Mouse (Mus musculus) left cerebral cortex, postnatal 14 days (tissue): ENCODE data around the gene Hoxb2. TPM values are rescaled to one million over a fixed set of nuclear protein-coding genes. Genes with fewer than 3 reads are reported as not detected.

Source experiments
- DNase-seq, 2 experiments: peaks; one replicate each; pipeline ENCODE4 v3.0.0; 2021 to 2022; ENCODE audit warnings: low spot score in 2 of 2, mixed read lengths in 1 of 2
- intact Hi-C: fragments of 180-260 bp; cut with DNase I; formaldehyde crosslinking; loops from one replicate; pipeline ENCODE4 v1.15.1; 2025
- total RNA-seq, 2 experiments: library from RNA; stranded (reverse); gene quantifications; 2 replicates each; pipeline ENCODE4 v1.2.3; 2021

Gene Hoxb2
- total RNA-seq, 2 experiments from 2014 or later = not detected

DNA sequence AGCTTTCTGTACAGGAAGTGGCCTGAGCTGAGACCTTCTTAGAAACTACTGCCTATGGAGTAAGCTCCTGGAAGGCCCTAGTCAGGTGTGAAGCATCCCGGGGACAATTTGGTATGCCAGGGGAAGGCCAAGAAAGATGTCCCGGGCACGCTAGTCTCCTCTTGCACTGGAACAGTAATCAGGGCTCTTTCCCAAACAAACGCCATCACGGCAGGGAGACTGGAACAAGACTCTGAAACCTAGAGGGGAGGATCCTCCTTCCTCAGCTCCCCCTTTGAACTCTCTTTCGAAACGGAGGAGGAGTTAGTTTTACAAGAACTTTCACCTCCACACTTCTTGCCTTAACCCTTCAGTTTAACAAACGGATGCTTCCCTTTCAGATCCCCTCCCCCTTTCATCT lies 18.2 kb upstream of the Hoxb2 start:
- DNase-seq = no peak
- intact Hi-C loops = loop anchor here (10.0 kb wide), 1 partner anchor 137 kb away; the partner anchor contains the start of gene Hoxb13

DNA sequence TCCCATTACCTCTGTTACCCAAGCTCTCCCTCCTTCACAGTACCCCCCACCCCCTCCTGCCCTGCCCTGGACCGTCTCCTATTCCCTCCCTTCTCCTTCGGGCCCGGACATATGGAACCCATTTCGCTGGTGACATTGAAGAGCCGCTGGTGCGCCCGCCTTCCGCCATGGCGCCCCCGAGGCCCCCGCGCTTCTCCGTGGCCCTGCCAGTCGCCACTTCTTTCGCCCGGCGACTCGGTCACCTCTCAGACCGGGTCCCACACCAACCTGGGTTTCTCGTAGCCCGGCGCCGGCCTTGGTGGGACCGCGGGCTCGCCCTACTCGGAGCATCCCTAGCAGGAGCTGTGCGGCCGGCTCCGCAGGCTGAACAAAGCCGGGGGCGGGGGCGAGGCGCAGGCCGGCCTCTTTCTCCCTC lies 17.7 kb upstream of the Hoxb2 start:
- intact Hi-C loops = loop anchor here (10.0 kb wide), 1 partner anchor 138 kb away; the partner anchor contains the start of gene Hoxb13
- DNase-seq = no peak

DNA sequence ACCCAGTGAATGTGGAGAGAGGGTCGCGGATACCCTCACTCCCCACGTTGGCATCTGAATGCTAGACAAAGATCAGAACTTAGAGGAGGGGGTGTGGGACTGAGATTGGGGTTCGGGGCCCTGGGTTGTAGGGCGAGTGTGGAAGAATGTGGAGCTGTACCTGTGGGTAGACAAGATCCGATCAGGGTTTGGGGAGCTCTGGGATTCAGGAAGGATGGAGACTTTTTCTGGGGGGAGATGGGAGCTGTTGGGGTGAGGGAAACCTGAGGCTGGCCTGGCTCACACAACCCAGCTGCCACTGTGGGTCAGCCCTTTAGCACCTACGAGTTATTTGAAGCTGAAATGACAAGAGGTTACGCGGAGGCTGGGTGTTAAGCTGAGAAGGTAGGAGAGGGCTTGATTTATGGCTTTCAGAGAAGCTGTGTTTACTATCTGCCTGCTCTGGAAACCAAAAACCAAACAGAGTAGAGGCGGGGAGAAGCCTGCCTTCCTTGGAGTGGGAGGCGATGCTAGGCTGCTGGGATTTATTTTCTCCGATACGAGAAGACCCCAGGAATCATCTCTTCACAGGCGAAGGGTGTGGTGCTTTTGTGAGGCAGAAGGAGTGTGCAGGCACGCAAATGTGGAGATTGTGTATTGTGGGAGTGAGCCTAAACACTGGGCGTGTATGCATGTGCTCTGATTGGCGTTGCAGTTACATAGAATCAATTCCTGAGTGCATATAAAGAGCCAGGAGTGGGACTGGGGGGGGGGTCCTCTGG lies 16.9 kb upstream of the Hoxb2 start:
- DNase-seq = no peak
- intact Hi-C loops = loop anchor here (10.0 kb wide), 1 partner anchor 139 kb away; the partner anchor contains the start of gene Hoxb13

DNA sequence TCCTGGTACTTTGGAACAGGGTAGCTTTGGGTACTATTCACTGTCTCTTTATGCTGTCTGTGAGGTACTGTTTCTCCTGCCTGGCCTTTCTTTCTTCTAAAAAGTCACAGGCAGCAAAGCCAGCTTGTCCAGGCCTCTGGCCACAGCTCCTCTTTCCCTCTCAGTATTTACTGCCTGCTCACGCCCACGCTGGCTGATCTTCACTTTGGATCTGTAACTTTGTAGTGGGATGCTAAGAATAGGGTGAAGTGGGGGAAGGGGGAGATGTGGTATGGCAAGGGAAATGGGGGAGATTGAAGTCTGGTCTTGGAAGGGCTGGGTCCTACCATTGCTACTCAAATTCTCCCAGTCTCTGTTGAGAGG lies 16.3 kb upstream of the Hoxb2 start:
- intact Hi-C loops = loop anchor here (10.0 kb wide), 1 partner anchor 139 kb away; the partner anchor contains the start of gene Hoxb13
- DNase-seq = no peak

DNA sequence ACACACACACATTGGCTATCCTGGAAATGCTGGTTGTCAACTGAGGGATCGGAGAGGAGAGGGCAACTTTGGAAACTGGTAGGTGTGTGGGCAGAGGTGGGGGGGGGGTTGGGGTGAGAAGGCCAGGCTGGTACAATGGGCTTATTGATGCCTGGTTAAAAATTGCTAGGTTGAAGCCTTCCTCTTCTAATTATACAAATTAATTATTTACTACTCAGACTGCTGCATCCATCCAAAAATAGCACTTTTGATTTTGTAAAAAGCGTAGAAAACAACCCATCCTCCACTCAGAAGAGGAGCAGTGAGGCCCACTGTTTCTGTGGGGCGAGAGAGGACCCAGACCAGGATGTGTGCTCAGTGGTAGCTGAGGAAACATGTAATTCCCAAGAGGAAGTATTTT lies 15.3 kb upstream of the Hoxb2 start:
- intact Hi-C loops = loop anchor here (10.0 kb wide), 1 partner anchor 140 kb away; the partner anchor contains the start of gene Hoxb13
- no peak for DNase-seq

DNA sequence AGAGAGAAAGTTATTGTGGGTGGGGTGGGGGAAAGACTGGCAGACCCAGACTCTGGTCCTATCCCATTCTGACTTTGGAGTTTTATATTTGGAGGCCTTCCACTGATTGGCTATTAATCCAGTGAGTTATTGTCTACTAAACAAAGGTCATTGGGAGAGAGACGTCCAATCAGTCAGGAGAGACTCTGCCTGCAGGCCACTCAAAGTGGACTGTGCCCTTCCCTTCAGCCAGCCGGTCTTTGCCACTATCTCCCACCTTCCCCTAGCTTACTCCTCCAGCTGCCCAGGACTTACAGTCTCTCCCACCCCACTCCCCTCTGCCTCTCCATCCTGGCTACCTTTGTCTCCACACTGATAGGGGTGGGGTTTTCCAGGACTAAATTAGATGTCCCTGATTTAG lies 13.7 kb upstream of the Hoxb2 start:
- DNase-seq = no peak
- intact Hi-C loops = loop anchor here (10.0 kb wide), 1 partner anchor 142 kb away; the partner anchor contains the start of gene Hoxb13

DNA sequence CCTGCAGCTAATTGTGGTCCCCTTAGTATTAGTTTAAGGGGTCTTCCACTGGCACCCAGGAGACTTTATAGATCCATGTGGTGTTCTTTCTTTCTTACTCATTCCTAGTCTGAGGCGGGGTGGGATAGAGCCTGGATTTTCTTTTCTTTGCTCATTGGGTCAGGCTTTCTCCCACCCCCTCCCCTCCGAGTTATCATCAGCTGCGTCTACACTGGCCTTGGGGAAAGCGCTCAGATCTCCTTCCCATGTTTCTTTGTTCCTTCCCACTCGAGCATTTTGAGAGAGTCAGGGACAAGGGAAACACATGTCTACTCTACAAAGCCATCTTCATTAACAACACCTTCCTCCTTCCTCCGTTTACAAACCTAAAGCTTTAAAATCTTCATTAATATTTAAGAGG lies 13.3 kb upstream of the Hoxb2 start:
- intact Hi-C loops = loop anchor here (10.0 kb wide), 1 partner anchor 142 kb away; the partner anchor contains the start of gene Hoxb13
- DNase-seq = no peak

DNA sequence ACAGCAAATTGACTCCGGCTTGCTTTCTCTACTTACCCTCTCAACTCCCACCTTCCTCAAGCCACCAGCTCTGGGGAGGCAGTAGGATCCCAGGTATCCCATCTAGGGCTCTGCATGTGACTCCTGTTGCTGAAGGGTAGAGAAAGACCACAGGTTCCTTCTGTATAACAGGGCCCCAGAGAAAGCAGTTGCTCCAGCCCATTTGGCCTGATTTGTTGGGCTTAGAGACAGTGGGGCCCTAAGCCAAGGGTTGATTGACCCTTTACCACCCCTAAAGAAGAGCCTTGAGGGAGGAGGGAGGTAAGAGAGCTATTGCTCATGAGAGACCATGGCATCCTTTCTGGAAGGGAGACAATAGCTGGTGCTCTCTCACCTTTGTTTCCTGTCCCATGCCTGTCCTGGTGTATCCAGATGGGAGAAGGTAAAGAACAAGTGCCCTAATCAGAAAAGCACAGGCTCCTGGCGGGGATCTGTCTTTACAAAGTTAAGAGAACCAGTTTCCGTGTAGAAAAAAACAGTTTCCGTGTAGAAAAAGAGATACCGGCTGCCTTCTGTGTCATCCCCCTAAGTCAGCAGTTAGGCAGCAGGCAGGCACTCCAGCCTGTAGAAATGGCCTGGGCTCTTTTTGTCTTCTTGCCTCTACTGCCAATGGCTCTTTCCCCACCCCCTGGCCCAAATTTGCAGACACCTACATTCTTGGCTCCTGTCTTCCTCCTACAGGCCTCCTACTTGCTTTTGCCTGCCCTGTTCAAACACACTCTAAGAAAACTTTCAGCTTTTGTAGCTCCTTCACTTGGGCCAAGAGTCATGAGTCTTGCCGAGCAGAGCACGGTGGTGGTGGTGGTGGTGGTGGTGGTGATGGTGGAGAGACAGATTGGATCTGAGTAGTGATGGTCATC lies 11.1 kb upstream of the Hoxb2 start:
- intact Hi-C loops = loop anchor here (10.0 kb wide), 1 partner anchor 144 kb away; the partner anchor contains the start of gene Hoxb13
- no peak for DNase-seq

DNA sequence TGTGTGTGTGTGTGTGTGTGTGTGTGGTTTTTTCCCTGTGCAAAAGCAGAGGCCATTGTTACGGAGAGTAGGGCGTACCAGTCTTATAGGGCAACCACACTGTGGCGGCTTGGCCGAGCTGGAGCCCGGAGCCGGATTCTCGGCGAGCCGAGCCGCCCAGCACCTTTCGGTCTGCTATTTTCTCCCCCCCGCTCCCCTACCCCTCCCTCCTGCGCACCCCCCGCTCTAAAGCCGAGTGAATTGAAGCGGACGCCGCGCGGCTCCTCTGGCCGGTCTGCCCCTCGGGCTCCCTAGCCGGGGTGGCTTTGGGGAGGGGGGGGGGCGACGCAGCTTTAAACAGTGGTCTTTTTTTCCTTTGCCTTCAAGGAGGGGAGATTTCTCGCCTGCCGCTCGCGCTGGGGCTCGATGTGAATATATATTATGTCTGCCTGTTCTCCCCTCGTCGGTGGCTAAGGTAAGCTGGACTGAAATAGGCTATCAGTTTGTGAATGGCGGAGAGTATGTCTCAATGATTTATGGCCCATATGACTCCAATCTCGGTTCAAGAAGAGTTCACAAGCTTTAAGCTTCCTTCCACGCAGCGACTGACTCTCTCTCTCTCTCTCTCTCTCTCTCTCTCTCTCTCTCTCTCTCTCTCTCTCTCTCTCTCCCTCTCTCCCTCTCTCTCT lies 9.5 kb upstream of the Hoxb2 start:
- intact Hi-C loops = loop anchor here (10.0 kb wide), 1 partner anchor 336 kb away; the partner anchor contains the start of gene Igf2bp1
- no peak for DNase-seq

DNA sequence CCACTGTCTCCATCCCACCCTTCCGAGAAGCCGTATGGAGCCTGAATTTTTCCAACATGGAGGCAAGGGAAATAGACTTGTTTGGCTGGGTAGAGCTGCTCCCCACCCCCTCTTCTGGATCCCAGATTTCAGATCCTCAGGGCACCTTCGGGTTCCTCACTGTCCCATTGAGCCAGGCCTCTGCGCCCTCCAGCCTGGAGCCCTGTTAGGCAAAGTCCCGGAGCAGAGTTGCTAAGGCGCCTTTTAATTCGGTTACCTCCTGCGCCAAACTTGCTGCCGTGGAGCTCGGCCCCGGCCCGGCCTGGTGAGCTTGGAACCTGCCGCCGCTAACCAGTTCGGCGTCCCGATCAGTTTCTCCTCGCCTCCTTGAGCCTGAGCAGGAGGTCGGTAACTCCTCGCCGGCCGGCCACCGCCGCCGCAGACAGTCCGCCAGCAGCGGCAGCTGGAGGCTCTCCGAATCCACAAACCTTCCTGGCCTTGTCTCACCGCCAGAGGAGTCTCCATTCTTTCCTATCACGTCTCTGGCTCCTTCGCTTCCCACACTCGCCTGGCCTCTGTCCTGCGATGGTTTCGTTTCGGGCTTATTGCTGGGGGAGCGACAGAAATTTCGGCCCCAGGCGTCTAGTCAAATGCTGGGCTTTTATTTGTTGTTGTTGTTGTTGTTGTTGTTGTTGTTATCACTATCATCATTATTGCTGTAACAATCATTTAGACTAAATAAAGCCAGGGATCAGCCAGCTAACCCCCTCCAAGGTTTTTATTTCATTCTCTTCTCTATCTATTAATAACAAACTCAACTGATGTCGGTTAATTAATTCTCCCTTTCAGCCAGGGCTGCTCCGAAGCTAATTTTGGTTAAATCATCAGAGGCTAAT lies 8.4 kb upstream of the Hoxb2 start:
- intact Hi-C loops = loop anchor here (10.0 kb wide), 1 partner anchor 337 kb away; the partner anchor contains the start of gene Igf2bp1
- DNase-seq = no peak

DNA sequence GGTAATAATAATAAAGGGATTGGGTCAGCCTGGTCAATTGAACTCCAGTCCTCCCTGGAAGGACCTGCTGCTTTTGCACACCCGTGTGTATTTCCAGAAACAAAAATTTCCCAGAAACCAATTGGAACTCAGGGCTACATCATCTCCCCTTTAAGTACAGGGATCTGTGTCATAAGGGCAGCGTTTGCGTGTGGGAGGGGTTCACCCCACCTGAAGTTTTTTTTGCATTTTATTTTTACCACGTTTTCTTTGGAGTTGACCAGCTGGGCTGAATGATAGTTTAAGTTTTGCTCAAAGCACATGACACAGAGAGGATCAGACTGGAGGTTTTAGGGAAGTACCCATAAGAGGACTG lies 7.8 kb upstream of the Hoxb2 start:
- intact Hi-C loops = loop anchor here (10.0 kb wide), 1 partner anchor 338 kb away; the partner anchor contains the start of gene Igf2bp1

DNA sequence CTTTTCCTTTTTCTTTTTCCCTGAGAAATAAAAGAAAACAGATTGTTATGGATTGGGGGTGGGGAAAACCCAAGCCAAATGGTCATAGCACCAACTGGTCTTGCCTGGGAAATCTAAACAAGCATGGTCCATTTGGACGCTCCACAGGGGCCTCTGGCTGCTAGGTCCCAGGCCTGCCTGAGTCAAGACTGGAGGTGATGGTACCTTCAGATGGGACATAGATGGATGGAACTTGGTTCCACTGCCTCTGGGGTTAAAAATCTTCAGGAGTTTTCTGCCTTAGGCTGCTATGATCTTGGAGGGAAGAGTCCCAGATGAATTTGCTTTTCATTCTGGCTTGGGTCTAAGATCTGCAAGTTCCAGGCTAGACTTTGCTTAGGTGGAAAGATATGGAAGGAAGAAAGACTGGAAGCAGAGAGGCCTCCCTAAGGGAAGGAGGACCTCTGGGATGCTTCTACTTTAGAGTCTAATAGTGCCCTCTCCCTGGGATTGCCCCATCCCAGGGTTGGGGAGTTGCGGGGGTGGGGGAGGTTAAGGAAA lies 7.0 kb upstream of the Hoxb2 start:
- DNase-seq = no peak
- intact Hi-C loops = loop anchor here (10.0 kb wide), 1 partner anchor 338 kb away; the partner anchor contains the start of gene Igf2bp1

More for the DNA sequence above, 7.8 kb upstream of the Hoxb2 start:
- DNase-seq = no peak

DNA sequence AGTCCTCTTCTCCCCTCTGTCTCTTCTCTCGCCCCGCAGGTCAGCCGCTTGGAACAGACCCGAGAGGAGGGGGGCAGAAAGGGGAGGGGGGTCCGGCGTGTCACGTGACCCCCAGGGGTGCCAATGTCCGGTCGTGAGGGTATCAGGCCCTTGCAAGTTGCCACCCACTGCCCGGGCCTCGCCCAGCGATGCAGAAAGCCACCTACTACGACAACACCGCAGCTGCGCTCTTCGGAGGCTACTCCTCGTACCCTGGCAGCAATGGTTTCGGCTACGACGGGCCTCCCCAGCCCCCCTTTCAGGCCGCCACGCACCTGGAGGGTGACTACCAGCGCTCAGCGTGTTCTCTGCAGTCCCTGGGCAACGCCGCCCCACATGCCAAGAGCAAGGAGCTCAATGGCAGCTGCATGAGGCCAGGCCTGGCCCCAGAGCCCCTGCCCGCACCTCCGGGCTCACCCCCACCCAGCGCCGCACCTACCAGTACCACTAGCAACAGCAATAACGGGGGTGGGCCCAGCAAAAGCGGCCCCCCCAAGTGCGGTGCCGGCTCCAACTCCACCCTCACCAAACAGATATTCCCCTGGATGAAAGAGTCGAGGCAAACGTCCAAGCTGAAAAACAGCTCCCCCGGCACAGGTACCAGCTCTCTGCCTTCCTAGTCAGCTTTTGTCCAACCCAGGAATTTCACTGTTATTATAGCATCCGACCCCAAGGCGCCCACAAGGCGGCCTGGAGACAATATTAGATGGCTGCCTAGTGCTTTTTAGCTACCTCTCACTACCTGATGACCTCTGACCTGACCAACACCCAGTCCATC lies 6.1 kb upstream of the Hoxb2 start:
- intact Hi-C loops = loop anchor here (10.0 kb wide), 1 partner anchor 339 kb away; the partner anchor contains the start of gene Igf2bp1
- no peak for DNase-seq

DNA sequence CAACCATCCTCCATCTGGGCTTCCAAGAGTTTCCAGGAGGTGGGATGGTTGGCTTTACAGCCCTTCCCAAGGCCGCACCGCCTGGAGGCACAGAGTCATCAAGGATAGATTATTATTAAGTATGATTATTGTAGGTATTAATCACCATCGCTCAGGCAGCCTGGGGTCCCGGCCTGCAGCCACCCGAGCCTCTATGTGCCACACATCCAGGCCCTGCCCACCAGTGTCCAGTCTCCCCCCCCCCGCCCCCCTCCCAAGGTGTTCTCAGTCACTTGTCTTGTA lies 5.5 kb upstream of the Hoxb2 start:
- no peak for DNase-seq
- intact Hi-C loops = loop anchor here (10.0 kb wide), 1 partner anchor 340 kb away; the partner anchor contains the start of gene Igf2bp1

DNA sequence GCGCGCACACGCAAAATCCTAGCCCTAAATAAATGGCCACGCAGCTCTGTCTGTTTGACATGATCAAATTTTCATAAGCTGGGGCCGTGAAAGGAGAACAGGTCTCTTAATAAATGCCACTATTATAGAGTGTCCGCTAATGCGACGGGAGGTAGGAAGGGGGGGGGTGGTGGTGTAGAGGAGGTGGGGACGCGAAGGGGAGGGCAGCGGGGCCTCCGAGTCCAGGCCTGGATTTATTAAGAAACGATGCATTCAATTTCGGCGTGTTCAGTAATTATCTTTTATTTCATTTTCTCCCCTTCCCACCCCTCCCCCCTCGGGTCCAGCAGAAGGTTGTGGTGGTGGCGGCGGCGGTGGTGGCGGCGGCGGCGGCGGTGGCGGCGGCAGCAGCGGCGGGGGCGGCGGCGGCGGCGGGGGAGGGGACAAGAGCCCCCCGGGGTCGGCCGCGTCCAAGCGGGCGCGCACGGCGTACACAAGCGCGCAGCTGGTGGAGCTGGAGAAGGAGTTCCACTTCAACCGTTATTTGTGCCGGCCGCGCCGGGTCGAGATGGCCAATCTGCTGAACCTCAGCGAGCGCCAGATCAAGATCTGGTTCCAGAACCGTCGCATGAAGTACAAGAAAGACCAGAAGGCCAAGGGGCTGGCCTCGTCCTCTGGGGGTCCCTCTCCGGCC lies 5.0 kb upstream of the Hoxb2 start:
- no peak for DNase-seq
- intact Hi-C loops = loop anchor here (10.0 kb wide), 1 partner anchor 341 kb away; the partner anchor contains the start of gene Igf2bp1

DNA sequence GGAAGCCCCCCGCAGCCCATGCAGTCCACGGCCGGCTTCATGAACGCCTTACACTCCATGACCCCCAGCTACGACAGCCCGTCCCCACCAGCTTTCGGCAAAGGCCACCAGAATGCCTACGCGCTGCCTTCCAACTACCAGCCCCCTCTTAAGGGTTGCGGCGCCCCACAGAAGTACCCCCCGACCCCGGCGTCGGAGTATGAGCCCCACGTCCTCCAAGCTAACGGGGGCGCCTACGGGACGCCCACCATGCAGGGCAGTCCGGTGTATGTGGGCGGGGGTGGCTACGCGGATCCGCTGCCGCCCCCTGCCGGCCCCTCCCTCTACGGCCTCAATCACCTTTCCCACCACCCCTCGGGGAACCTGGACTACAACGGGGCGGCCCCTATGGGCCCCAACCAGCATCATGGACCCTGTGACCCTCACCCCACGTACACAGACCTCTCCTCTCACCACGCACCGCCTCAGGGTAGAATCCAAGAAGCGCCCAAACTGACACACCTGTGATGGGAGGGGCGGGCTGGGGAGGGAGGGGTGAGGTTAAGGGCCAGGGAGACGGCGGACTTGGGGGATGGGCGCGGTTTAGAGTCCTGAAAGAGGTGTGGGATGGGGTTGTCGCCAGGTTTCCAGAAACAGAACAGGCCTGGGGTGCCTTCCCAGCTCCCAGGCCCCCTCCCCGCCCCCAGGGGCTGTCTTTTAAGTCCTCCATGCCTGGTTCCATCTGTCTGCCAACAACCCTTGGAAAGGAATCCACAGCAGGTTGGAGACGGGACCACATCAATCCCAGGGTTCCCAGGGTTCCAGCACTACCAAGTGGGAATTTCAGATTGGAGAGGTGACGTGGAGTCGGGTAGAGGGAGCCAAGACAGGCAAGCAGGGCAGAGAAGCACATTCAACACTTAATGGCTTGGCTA lies 4.2 kb upstream of the Hoxb2 start:
- intact Hi-C loops = loop anchor here (10.0 kb wide), 1 partner anchor 341 kb away; the partner anchor contains the start of gene Igf2bp1
- no peak for DNase-seq
